Mouse (Mus musculus) CH12.LX (cell line): ENCODE results near the gene Exosc9. TPM values are rescaled to one million over a fixed set of nuclear protein-coding genes. Genes with fewer than 3 reads are reported as not detected.

Experiments
- DNase-seq: peaks from one replicate; pipeline ENCODE4 v3.0.0-alpha.2; 2013; ENCODE audit errors: extremely low read depth
- H3K27ac ChIP-seq: 2 replicates; pipeline ENCODE4 v1.5.1; 2012; ENCODE audit warnings: low read depth, mild to moderate bottlenecking, control low read depth, moderate library complexity; ENCODE audit not compliant: insufficient read depth
- H3K27me3 ChIP-seq: replicated peaks from 2 replicates; pipeline ENCODE3; 2012; ENCODE audit warnings: inconsistent platforms
- H3K36me3 ChIP-seq, 2 experiments: replicated peaks in 1 of 2; 2 replicates each; pipeline versions ENCODE3 to v1.6.1; 2012; ENCODE audit warnings: inconsistent platforms in 1 of 2, low read length in 1 of 2, mild to moderate bottlenecking in 1 of 2, mixed read lengths in 1 of 2, moderate library complexity in 1 of 2; ENCODE audit not compliant: control insufficient read depth in 1 of 2, insufficient read depth in 1 of 2
- H3K4me1 ChIP-seq, 2 experiments: 2 replicates each; pipeline ENCODE4 v1.6.1; 2012; ENCODE audit warnings: inconsistent platforms in 1 of 2, moderate library complexity in 1 of 2; ENCODE audit not compliant: insufficient read depth in 2 of 2, control insufficient read depth in 1 of 2
- H3K4me2 ChIP-seq: 2 replicates; pipeline ENCODE4 v1.6.1; 2012; ENCODE audit warnings: low read depth, mild to moderate bottlenecking, control low read depth; ENCODE audit not compliant: poor library complexity, insufficient read depth, severe bottlenecking
- H3K4me3 ChIP-seq, 3 experiments: fragments of 150-350 bp in 1 of 3; sonication (generic) in 1 of 3; replicated peaks in 1 of 3; 2 replicates each; pipeline versions ENCODE3 to v1.5.1; 2011 to 2012; ENCODE audit warnings: low read depth in 2 of 3, low read length in 2 of 3, mild to moderate bottlenecking in 2 of 3, moderate library complexity in 2 of 3, control low read depth in 1 of 3, improper control_type of control experiment in 1 of 3, inconsistent platforms in 1 of 3, mixed read lengths in 1 of 3; ENCODE audit not compliant: poor library complexity in 1 of 3
- H3K79me2 ChIP-seq: replicated peaks from 2 replicates; pipeline ENCODE4 v1.6.1; 2012; ENCODE audit warnings: mild to moderate bottlenecking, moderate library complexity; ENCODE audit not compliant: control insufficient read depth, poor library complexity, insufficient read depth, severe bottlenecking; ENCODE audit errors: extremely low read depth
- H3K9ac ChIP-seq: 2 replicates; pipeline ENCODE4 v1.6.1; 2012; ENCODE audit warnings: low read depth, mild to moderate bottlenecking, control low read depth, moderate library complexity; ENCODE audit not compliant: insufficient read depth
- H3K9me3 ChIP-seq: replicated peaks from 2 replicates; pipeline ENCODE3; 2012; ENCODE audit warnings: low read length, inconsistent platforms, mixed read lengths
- BHLHE40 ChIP-seq: IDR thresholded peaks from 2 replicates; pipeline ENCODE4 v1.6.1; 2011; ENCODE audit warnings: mild to moderate bottlenecking, low read depth, low read length, improper control_type of control experiment
- CHD1 ChIP-seq: IDR thresholded peaks from 2 replicates; pipeline ENCODE4 v1.6.1; 2012; ENCODE audit warnings: low read depth, low read length, improper control_type of control experiment, inconsistent platforms
- CHD2 ChIP-seq: IDR thresholded peaks from 2 replicates; pipeline ENCODE4 v1.6.1; 2011; ENCODE audit warnings: low read length, improper control_type of control experiment
- E2F4 ChIP-seq: IDR thresholded peaks from 2 replicates; pipeline ENCODE4 v1.6.1; 2011; ENCODE audit warnings: low read depth, low read length, improper control_type of control experiment; ENCODE audit not compliant: insufficient replicate concordance
- ELF1 ChIP-seq: IDR thresholded peaks from 2 replicates; pipeline ENCODE4 v1.6.1; 2014; ENCODE audit warnings: low read depth, mild to moderate bottlenecking, inconsistent platforms, low read length, improper control_type of control experiment
- EP300 ChIP-seq: IDR thresholded peaks from 2 replicates; pipeline ENCODE4 v1.6.1; 2011; ENCODE audit warnings: low read length, improper control_type of control experiment
- ETS1 ChIP-seq: conservative IDR thresholded peaks from 2 replicates; pipeline ENCODE4 v1.6.1; 2012; ENCODE audit warnings: low read depth, mild to moderate bottlenecking, inconsistent platforms, low read length, improper control_type of control experiment, moderate library complexity
- HCFC1 ChIP-seq: IDR thresholded peaks from 2 replicates; pipeline ENCODE4 v1.6.1; 2012; ENCODE audit warnings: low read depth, mild to moderate bottlenecking, inconsistent platforms, low read length, improper control_type of control experiment
- IRF4 ChIP-seq: IDR thresholded peaks from 2 replicates; pipeline ENCODE4 v1.6.1; 2014; ENCODE audit warnings: low read depth, mild to moderate bottlenecking, inconsistent platforms, low read length, improper control_type of control experiment
- JUND ChIP-seq: conservative IDR thresholded peaks from 2 replicates; pipeline ENCODE4 v1.6.1; 2011; ENCODE audit warnings: low read depth, low read length, improper control_type of control experiment
- MAFK ChIP-seq: IDR thresholded peaks from 2 replicates; pipeline ENCODE4 v1.6.1; 2011; ENCODE audit warnings: low read length, improper control_type of control experiment; ENCODE audit not compliant: insufficient replicate concordance
- MAX ChIP-seq: IDR thresholded peaks from 2 replicates; pipeline ENCODE4 v1.6.1; 2011; ENCODE audit warnings: low read length, improper control_type of control experiment
- MAZ ChIP-seq: IDR thresholded peaks from 2 replicates; pipeline ENCODE4 v1.6.1; 2012; ENCODE audit warnings: low read depth, mild to moderate bottlenecking, inconsistent platforms, low read length, improper control_type of control experiment, moderate library complexity
- MEF2A ChIP-seq: IDR thresholded peaks from 2 replicates; pipeline ENCODE4 v1.6.1; 2014; ENCODE audit warnings: low read depth, mild to moderate bottlenecking, inconsistent platforms, low read length, improper control_type of control experiment, borderline replicate concordance
- MXI1 ChIP-seq: IDR thresholded peaks from 2 replicates; pipeline ENCODE4 v1.6.1; 2011; ENCODE audit warnings: mild to moderate bottlenecking, low read depth, low read length, improper control_type of control experiment
- MYC ChIP-seq: IDR thresholded peaks from 2 replicates; pipeline ENCODE4 v1.6.1; 2011; ENCODE audit warnings: low read depth, mild to moderate bottlenecking, improper control_type of control experiment, low read length
- NRF1 ChIP-seq: IDR thresholded peaks from 2 replicates; pipeline ENCODE4 v1.6.1; 2014; ENCODE audit warnings: low read depth, mild to moderate bottlenecking, inconsistent platforms, low read length, improper control_type of control experiment, moderate library complexity
- PAX5 ChIP-seq: IDR thresholded peaks from 2 replicates; pipeline ENCODE4 v1.6.1; 2012; ENCODE audit warnings: low read length, inconsistent platforms, mixed read lengths
- POLR2A ChIP-seq: IDR thresholded peaks from 2 replicates; pipeline ENCODE4 v1.6.1; 2011; ENCODE audit warnings: low read depth, mild to moderate bottlenecking, improper control_type of control experiment, low read length
- POLR2AphosphoS2 ChIP-seq: IDR thresholded peaks from 2 replicates; pipeline ENCODE4 v1.6.1; 2011; ENCODE audit warnings: low read depth, low read length, improper control_type of control experiment
- RAD21 ChIP-seq: IDR thresholded peaks from 2 replicates; pipeline ENCODE4 v1.6.1; 2011; ENCODE audit warnings: low read depth, mild to moderate bottlenecking, low read length, improper control_type of control experiment, moderate library complexity
- RCOR1 ChIP-seq: conservative IDR thresholded peaks from 2 replicates; pipeline ENCODE4 v1.6.1; 2012; ENCODE audit warnings: low read depth, mild to moderate bottlenecking, inconsistent platforms, low read length, improper control_type of control experiment
- TBP ChIP-seq: conservative IDR thresholded peaks from 2 replicates; pipeline ENCODE4 v1.6.1; 2011; ENCODE audit warnings: low read depth, low read length, improper control_type of control experiment
- TCF12 ChIP-seq: IDR thresholded peaks from 2 replicates; pipeline ENCODE4 v1.6.1; 2014; ENCODE audit warnings: low read depth, mild to moderate bottlenecking, inconsistent platforms, low read length, improper control_type of control experiment
- UBTF ChIP-seq: IDR thresholded peaks from 2 replicates; pipeline ENCODE4 v1.6.1; 2012; ENCODE audit warnings: low read depth, mild to moderate bottlenecking, inconsistent platforms, low read length, improper control_type of control experiment, moderate library complexity
- USF1 ChIP-seq: IDR thresholded peaks from 2 replicates; pipeline ENCODE4 v1.6.1; 2014; ENCODE audit warnings: low read depth, mild to moderate bottlenecking, inconsistent platforms, low read length, improper control_type of control experiment
- USF2 ChIP-seq: conservative IDR thresholded peaks from 2 replicates; pipeline ENCODE4 v1.6.1; 2011; ENCODE audit warnings: low read depth, low read length, improper control_type of control experiment
- ZKSCAN1 ChIP-seq: IDR thresholded peaks from 2 replicates; pipeline ENCODE4 v1.6.1; 2012; ENCODE audit warnings: low read depth, inconsistent platforms, low read length, improper control_type of control experiment, borderline replicate concordance
- ZMIZ1 ChIP-seq: IDR thresholded peaks from 2 replicates; pipeline ENCODE4 v1.6.1; 2012; ENCODE audit warnings: low read depth, mild to moderate bottlenecking, inconsistent platforms, low read length, improper control_type of control experiment
- ZNF384 ChIP-seq: IDR thresholded peaks from 2 replicates; pipeline ENCODE4 v1.6.1; 2012; ENCODE audit warnings: low read depth, low read length, improper control_type of control experiment, inconsistent platforms
- dilution Hi-C: fragments of 300-500 bp; cut with MboI; formaldehyde crosslinking; loops from 2 replicates; pipeline ENCODE4 v1.14.3; 2020; ENCODE audit warnings: low sequenced_read_pairs; ENCODE audit not compliant: extremely low pct_unique_long_range_greater_than_20kb, extremely low pct_ligation_motif_present
- in situ Hi-C: fragments of 300-500 bp; cut with MboI; formaldehyde crosslinking; loops from 3 replicates; pipeline ENCODE4 v1.14.3; 2019; ENCODE audit warnings: low sequenced_read_pairs, low pct_ligation_motif_present, low pct_unique_long_range_greater_than_20kb, mixed read lengths
- polyA plus RNA-seq: library from polyadenylated mRNA; unstranded; fragments of >175 nt; gene quantifications from 2 replicates; pipeline ENCODE4 v1.2.1, GENCODE M21; 2012; ENCODE audit warnings: low read depth; ENCODE audit not compliant: insufficient read length
- total RNA-seq, 2 experiments: library from RNA; depleted of rRNA; stranded (reverse); fragments of 300-350 nt in 1 of 2; fragments of >200 nt in 1 of 2; gene quantifications; 2 replicates each; pipeline ENCODE4 v1.2.3; 2012 to 2014

Gene Exosc9
- total and polyA plus RNA-seq, 3 experiments: 60.6 to 149 (median 128) TPM

DNA sequence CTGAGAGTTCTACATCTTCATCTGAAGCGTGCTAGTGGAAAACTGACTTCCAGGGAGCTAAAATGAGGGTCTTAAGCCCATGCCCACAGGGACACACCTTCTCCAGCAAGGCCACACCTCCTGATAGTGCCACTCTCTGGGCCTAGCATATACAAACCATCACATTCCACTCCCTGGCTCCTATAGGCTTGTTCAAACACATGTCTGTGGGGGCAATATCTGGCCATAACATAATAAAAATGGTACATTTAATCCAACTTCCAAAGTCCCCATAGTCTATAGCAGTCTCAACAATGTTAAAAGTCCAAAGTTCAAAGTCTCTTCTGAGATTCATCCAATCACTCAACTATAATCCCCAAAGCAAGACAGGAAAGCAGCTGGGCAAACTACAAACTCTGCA lies 5.2 kb downstream of the Exosc9 start:
- Histone ChIP-seq H3K9ac (no peak overlapping the region), H3K27ac (no peak overlapping the region), H3K4me3 (no peak overlapping the region), H3K27me3 (no peaks in the 10 kb centered on the region), H3K4me1 (peaks cover 0 to 4% of the 10 kb centered on the region in 2 experiments; a peak in 1 of 4 replicates), H3K9me3 (no peaks in the 10 kb centered on the region), H3K36me3 (peaks cover 54 to 80% of the 10 kb centered on the region in 2 experiments), H3K79me2 (peaks cover 10% of the 10 kb centered on the region), H3K4me2 (no peak overlapping the region)
- dilution Hi-C loops: no loop called here
- DNase-seq: no peak
- TF ChIP-seq POLR2AphosphoS2 (no peak), USF2 (no peak), JUND (no peak), TCF12 (no peak), PAX5 (no peak), TBP (no peak), HCFC1 (no peak), E2F4 (no peak), IRF4 (no peak), MAZ (no peak), ETS1 (no peak), MAFK (no peak), USF1 (no peak), ZMIZ1 (no peak), POLR2A (no peak), MYC (no peak), ZNF384 (no peak), ELF1 (no peak), UBTF (no peak), MXI1 (no peak)
- in situ Hi-C loops: no loop called here

DNA sequence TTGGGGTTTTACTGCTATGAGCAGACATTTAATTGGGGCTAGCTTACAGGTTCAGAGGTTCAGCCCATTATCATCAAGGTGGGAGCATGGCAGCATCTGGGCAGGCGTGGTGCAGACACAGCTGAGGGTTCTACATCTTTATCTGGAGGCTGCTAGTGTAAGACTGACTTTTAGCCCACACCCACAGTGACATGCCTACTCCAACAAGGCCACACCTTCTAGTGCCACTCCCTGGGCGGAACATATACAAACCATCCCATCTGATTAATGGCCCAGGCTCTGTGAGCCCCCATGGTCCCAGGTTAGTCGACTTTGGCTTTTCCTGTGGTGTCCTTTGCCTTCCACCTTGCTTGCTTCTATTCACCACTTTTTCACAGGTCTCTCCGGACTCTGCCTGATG lies 7.2 kb downstream of the Exosc9 start:
- no peak overlapping the region for H3K27ac ChIP-seq
- peaks cover 55 to 90% of the 10 kb centered on the region in 2 experiments for H3K36me3 ChIP-seq

More for the DNA sequence above, 7.2 kb downstream of the Exosc9 start:
- in situ Hi-C loops (no loop called here), dilution Hi-C loops (no loop called here)
- no peak overlapping the region for H3K4me2 ChIP-seq
- TF ChIP-seq RCOR1 (no peak), EP300 (no peak), NRF1 (no peak), RAD21 (no peak), USF1 (no peak), E2F4 (no peak), PAX5 (no peak), MXI1 (no peak), ZKSCAN1 (no peak), CHD2 (no peak), MEF2A (no peak), ETS1 (no peak), HCFC1 (no peak), JUND (no peak), CHD1 (no peak), BHLHE40 (no peak), UBTF (no peak), MAX (no peak), TCF12 (no peak)
- H3K4me3 ChIP-seq: no peak overlapping the region
- DNase-seq: no peak
- H3K4me1 ChIP-seq: no peaks in the 10 kb centered on the region
- H3K9me3 ChIP-seq: no peaks in the 10 kb centered on the region
- H3K27me3 ChIP-seq: no peaks in the 10 kb centered on the region
- H3K9ac ChIP-seq: no peak overlapping the region
- H3K79me2 ChIP-seq: no peaks in the 10 kb centered on the region
